Mouse (Mus musculus) lung, postnatal 10 days (tissue): ENCODE data around the gene Gm11444.

Experiments used
- DNase-seq: peaks from one replicate; pipeline ENCODE4 v3.0.0; 2021

Gm11444 gene

GRCm38 (mm10) chr11:85812201-85812966, 37.7 kb downstream of the Gm11444 start:
- DNase-seq: no peak

GRCm38 (mm10) chr11:85811676-85812075, 38.5 kb downstream of the Gm11444 start:
- DNase-seq: no peak

- no peak for DNase-seq
These were observed 38.9 kb downstream of the Gm11444 start for GRCm38 (mm10) chr11:85811229-85811628.

GRCm38 (mm10) chr11:85807353-85807752, 42.8 kb downstream of the Gm11444 start:
- peak; percentile 58 for DNase-seq

- DNase-seq: peak; percentile 59
These were observed 44.4 kb downstream of the Gm11444 start for GRCm38 (mm10) chr11:85805779-85806178.

- no peak for DNase-seq
These were observed 46.1 kb downstream of the Gm11444 start for GRCm38 (mm10) chr11:85804048-85804447.

- DNase-seq: no peak
These were observed 49.8 kb downstream of the Gm11444 start for GRCm38 (mm10) chr11:85800380-85800779.

- DNase-seq: no peak
These were observed 50.3 kb downstream of the Gm11444 start for GRCm38 (mm10) chr11:85799856-85800255.

- no peak for DNase-seq
These were observed 50.7 kb downstream of the Gm11444 start for GRCm38 (mm10) chr11:85799456-85799855.
